Mouse (Mus musculus) adrenal gland, postnatal 10 days (tissue): Measurements from ENCODE around the gene Ccdc69. TPM values are rescaled to one million over a fixed set of nuclear protein-coding genes. Genes with fewer than 3 reads are reported as not detected.

Experiments used
- DNase-seq: peaks from one replicate; pipeline ENCODE4 v3.0.0; 2021; ENCODE audit warnings: mixed read lengths
- total RNA-seq, 2 experiments: library from RNA; stranded (reverse); gene quantifications; 2 replicates each; pipeline ENCODE4 v1.2.3; 2021

Gene Ccdc69
- total RNA-seq, 2 experiments from 2014 or later: 7.3 to 7.8 TPM

DNA sequence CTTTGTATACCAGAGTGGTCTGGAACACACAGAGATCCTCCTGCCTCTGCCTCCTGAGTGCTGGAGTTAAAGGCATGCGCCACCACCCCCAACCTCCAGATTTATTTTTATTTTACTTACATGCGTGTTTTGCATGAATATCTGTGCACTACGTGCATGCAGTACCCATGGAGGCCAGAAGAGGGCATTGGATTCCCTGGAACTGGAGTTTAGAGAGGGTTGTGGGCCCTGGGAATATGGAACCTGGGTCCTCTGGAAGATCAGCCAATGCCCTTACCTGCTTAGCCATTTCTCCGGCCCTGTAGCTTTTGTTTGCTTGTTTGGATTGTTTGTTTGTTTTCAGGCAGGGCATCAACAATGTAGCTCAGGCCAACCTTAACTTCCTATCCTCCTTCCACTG, 36.6 kb downstream of the Ccdc69 start:
- no peak for DNase-seq

DNA sequence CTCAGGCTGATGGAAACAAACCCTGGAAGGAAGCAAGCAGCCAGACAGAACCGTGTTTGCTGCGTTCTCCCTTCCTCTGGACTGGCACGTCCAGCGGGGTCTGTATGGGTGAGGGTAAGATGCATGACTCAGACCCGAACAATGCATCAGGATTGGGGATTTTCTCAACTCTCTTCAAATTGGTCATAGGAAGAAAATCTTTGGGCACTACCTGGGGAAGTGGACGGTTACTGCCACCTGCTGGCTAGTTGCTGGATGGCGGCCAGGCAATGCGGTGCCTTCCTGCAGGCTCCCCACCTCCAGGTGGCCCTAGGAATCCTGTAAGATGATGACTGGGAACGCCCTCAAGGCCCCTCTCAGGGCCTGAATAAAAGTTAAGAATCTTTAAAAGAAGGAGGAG, 38.3 kb downstream of the Ccdc69 start:
- DNase-seq: peak; percentile 92

DNA sequence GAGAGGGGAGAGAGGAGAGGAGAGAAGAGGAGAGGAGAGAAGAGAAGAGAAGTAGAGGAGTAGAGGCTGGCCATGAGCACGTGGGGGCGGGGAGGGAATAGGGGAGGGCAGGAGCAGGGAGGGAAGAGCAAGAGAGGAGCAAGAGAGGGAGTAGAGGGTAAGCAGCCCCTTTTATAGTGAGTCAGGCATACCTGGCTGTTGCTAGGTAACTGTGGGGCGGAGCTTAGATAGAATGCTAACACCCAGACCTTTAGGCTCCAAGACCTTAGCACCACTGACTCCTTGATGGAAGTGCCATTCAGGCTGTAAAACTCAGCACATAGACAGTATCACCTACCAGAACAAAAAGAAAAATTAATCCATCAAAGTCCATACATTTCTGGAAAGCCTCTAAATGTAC, 41.3 kb downstream of the Ccdc69 start:
- DNase-seq: no peak

DNA sequence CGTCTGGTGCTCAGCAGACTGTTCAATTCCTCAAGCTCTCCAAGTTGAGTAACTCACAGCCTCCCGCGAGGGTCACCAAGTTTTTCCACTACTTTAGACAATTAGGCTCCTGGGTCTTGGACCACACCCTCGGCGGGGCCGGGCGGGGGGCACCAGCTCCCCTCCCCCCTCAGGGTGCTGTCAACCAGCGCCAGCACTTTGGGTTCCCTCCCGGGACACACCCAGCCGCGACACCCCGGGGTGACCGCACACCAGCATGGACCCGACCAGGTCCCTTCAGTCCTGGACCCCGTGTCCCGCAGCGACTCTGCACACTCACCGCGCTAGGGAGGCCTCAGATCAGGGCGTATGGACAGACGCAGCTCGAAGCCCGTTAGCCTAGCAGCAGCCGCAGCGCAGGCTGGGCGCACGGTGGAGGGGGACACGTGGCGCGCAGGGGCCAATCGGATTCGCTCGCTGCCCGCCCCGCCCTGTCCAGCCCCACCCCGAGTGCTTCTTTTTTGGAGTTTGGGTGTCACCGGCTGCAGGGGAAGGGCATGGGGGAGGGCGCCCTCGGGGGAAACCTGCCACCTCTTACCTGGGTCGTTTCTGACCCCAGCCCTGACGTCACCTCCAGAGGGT, 44.8 kb downstream of the Ccdc69 start, which contains the start of gene Anxa6:
Anxa6 (minus strand) TSS at position 406 of the 621 bp plus-strand sequence.
- DNase-seq: peak; percentile 92

DNA sequence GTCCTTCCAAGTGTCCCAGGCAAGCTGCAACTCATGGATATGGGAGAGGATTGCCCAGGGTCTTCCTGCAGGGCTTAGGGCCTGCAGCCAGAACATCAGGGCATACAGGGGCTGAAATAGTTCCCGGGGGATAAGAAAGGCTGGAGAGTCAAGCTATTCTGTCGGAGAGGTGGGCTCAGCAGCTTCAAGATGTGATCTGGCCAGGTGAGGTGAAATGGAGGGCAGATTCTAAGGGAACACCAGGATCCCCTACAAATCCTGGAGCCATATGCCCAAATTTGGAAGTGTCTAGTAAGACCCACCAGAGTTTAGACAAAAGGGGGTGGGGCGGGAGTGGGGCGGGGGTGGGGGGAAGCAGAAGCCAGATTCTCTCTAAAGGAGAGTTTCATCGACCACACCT, 45.6 kb downstream of the Ccdc69 start:
- DNase-seq: no peak

DNA sequence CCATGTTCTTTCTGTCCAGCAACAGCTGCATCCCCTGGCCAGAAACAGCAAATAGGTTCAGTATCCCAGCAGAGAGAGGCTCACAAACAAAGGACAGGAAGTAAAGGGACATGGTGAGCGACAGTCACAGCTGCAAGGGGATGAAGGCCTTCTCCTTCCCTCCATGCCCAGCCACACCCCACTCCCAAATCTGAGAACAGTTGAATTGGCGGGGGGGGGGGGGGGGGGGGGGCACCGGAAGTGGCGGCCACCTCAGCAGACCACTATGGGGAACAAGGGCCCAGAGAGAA, 46.0 kb downstream of the Ccdc69 start:
- DNase-seq: no peak

DNA sequence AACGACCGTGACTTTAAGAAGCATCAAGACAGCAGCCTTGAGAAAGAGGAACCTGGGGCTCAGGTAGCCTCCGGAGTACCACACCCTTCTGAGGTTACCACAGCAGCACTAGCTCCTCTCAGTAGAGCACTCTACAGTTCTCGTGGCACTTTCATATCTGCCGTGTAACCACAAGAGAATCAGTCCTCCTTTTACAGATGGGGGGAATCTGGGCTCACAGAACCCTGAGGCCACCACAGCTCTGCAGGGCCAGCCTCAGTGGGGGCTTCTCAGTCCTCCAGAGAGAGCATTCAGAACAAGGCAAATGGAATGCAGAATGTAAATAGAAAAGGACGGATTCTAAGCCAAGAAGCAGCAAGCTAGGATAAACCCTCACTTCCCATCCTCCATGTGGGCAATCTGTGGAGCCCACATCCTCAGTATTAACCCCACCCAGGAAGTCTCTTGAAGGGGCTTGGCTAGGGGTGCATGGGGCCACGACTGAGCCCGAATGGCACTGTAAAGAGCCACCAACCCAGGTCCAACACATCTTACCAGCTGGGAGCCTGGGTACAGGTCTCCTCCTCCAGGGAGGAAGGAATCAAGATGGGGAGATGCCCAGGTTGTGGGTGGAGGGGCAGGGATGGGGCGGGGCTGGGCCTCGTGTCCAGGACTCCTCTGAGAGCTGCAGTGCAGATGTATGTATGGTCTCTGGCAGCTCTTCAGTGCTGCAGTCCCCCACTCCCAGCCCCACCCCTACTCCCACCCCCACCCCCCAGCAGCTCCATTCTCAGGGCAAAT, 46.5 kb downstream of the Ccdc69 start:
- no peak for DNase-seq

DNA sequence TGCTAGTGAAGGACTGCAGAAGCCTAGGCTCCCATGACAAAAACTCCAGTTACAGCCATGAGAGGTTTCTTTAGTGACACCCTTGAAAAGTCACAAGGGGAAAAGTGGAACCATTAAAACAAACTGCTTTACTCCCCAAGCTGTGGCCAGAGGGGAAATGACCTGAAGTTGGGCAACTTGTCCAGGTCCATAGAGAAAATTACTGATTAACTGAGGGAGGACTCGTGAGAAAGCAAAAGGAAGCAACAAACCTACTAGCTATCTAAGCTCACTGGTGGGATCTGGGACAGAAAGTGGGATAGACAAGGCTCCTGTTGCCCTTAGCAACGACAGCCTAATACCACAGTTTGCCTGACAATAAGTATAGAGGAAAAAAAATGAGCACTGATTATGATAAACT, 49.4 kb downstream of the Ccdc69 start:
- no peak for DNase-seq

DNA sequence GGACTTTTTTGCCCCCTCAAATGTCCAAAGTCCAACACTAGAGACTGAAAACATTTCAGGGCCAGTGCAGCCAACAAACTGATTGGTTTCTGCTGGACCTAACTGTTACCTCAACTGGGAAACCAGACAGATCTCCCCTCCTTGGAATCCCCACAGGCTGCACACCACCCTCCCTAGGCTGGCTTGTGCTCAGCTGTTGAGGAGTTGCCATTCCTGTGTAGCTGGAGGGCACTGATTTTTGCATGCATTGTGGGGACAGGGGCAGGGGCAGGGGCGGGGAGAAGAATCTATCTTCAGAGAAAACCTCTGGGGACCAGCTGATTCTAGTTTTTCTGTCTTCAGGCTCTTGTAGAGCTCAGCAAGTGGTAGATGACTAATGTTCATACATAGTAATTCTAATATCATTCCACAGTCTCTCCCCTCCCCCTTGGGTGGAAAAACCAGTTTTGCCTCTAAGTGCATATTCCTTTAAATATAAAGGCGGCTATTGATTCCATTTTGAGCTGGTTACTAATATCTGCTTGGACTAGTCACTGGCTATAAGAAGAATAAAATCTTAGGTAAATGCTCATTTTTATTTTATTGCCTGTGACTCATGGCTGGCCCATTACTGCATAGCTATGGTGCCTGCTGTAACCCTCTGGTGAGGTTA, 50.6 kb downstream of the Ccdc69 start:
- no peak for DNase-seq

DNA sequence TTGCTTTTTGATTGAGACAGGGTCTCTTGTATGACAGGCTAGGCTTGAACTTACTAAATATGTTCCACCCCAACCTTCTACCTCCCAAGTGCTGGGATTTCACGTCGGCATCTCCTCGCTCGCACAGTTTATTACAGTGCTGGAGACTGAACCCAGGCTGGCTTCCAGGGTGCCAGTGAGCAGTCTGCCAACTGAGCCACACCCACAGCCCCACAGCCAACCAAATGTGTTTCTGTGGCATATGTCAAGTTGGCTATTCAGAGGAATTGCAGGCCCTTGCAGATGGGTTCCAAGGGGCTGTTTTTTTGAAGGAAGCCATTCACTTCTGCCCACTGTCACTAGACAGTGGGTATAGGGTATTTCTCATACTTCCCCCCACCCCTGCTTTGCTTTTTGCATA, 52.0 kb downstream of the Ccdc69 start:
- peak; percentile 66 for DNase-seq

DNA sequence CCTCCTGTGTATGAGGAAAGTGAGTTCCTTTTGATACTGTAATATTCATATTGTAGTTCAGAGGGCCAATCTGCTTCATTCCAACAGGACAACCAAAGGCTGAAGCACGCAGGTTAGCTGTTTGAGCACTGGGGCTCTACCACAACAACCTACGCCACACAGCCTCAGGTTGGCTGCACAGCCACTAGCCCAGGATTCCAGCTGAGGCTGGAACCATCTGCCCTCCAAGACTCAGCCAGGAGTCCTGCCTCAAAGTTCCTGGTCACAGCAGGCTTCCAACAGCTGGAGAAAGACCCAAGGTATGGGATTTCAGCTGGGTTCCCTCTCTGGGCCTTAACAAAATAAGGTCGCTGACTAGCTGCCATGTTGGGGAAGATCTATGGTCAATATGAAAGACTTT, 54.3 kb downstream of the Ccdc69 start:
- DNase-seq: no peak

DNA sequence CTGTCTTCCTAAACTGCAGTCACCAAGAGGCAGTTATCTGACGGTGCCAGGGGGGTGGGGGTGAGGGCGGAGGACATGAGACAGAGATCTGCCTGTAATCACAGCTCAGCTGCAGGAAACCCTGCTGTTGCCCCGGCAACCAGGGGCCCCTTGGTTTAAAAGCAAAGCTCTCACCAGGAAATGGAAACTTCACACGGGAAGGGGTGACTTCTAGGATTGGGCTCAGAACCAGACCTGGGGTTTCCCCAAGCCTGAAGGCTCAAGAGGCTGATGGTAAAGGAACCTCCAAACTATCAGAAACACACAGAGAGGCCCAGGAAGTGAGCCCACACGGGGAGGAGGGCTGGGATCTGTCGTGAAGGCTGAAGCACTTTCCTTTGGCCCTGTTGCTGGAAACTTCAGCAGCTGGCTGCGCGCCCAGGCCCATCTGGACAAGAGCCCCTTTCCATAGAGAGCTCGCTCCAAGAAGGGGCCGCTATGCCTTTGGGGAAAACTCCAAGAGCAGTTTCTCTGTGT, 54.8 kb downstream of the Ccdc69 start:
- DNase-seq: peak; percentile 91

DNA sequence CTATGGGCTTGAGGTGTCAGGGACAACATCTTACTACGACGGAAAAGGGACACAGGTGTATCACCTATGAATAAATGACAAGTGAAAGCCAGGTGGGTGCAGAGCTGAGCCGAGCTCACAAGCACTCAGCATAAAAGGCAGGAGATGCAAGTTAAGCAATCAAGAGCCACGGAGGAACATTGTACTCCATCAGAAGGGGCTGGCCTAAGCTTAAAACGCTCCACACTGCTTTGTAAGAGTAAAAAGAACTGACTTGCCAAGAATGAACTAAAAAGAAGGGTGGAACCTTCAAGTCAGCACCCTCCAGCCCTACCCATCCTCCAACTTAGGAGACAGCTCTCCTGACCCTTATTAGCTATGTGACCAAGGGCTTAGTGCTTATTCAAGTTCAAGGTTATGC, 55.4 kb downstream of the Ccdc69 start:
- DNase-seq: no peak

DNA sequence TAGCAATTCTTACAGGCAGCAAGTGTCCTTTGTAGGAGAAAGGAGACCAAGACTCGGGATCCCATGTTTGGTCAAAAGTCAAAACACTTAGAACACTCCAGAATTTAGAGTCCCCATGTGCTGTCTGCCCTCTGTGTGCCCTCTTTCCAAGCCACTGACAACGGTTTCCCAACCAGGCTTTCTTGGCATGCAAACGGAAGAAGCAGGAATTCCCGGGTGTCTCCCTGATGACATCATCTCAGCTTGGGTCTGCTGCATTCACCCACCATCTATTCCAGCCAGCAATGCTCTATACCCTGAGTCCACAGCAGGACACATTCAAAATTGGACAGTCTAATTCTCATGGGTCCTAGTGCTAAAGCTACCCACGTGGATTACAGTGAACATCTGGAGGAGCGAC, 56.1 kb downstream of the Ccdc69 start:
- peak; percentile 40 for DNase-seq

DNA sequence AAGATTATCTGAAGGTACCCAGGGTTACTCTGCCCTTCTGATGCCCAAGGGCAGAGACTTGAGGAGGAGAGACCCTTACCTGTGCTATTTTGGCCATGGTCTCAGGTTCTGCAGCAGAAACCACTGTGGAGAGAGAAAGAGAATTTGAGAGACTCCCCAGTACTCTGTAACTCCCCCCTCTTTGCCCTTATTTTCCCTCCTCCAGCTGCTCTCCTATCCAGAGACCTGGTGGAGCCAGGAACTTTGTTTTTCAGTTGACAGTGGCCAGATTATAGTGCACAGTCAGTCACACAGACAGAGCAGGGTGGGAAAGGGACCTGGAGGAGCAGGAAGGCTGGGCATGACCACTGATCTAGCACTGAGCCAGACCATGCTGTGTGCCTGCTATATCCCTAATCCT, 56.5 kb downstream of the Ccdc69 start:
- DNase-seq: no peak

DNA sequence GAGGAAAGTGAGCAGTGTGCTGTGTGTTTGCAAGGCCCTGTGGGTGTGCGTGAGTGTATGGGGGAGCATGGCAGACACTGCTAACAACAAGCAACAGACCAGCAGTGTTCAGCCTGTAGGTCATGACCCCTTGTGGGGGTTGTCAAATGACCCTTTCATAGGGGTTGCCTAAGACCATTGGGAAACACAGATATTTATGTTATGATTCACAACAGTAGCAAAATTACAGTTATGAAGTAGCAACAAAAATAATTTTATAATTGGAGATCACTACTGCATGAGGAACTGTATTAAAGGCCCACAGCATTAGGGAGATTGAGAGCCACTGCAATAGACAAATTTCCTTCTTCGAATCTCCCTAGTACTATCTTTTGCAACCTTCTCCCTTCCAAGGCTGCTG, 58.2 kb downstream of the Ccdc69 start:
- DNase-seq: no peak

DNA sequence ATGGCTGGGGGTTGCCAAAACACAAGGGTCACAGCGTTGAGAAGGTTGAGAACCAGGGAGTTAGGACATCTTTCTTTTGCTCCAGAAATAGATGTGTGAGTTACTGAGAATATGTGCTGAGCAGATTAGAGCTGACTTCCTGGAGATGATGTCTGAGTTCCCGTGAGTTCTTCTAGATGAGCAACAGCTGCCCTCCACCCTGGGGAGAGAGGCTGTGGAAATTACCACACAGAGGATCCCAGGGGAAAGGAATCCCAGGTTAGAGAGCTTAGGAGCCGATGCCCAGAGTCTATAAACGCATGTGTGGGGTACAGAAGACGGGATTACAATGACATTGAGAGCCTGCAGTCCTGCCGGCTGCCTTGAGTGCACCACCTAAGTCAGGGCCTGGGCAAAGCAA, 59.9 kb downstream of the Ccdc69 start:
- no peak for DNase-seq

DNA sequence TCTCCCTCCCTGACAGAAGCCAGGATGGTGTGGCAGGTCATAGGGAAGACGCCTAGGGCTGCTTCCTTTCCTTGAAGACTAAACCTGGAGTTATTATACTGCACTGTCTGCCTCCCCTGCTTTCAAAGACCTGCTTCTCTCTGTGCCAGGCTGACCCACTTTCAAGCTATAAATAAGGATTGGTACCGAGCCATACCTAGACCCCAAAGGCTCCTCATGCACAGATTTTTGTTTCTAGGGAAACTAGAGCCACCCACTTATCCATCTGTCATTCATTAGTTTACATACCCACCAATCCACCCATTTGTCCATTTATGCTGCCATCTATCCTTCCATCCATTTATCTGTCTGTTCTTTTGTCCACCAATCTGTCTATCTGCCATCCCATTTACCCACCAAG, 60.7 kb downstream of the Ccdc69 start:
- no peak for DNase-seq

DNA sequence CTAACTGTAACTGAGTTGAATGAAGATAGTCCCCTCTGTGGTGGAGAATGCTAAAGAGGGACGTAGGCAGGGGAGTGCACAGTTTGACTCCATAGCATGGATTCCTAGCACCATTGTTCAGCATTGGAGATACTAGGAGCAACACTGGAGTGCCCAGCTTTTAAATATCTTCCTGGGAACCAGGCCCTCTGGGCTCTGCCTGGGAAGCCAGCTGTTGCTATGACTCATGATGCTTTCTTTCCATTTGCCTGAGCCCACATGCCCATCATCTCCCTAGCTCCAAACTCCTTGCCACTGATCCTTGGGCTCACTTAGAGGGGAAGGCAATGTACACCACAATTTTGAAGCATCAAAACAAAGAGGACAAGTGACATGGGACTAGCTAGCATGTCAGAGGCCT, 61.2 kb downstream of the Ccdc69 start:
- no peak for DNase-seq

DNA sequence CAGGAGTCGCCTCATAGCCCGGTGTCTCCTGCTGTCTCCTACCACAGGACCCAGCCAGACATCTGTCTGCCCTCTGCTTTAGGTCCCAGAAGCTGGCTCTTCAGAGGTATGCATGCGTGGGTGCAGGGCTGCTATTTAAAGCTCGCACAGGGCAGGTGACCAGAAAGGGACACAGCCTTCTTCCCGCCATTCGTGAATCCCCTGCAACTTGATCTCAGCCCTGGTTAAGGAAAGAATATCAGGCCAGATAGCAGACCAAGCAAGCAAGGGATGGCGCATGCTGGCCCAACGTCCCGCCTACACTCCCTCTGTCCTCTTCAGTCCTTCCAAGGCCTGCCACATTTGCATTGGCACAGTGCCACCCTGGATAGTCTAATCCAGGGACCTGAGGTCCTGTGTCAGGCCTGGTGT, 62.1 kb downstream of the Ccdc69 start:
- DNase-seq: peak; percentile 86

DNA sequence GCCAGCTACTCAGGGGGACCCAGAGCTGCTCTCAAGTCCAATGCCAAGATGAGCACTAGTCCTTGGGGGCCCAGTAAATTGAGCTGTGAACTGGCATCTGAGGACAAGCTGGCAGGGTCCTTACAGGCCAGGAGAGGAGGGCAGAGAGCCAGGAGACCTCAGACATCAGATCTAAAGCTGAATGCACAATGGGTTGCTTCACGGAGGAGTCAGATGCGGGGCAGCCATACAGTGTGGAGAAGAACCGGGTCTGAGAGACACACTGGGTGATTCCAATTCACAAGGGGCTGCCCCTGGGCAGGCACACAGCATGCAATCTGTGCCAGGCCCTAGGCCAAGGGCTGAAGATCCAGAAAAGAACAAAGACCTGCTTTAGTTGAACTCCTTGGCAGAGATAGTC, 62.7 kb downstream of the Ccdc69 start:
- DNase-seq: no peak

DNA sequence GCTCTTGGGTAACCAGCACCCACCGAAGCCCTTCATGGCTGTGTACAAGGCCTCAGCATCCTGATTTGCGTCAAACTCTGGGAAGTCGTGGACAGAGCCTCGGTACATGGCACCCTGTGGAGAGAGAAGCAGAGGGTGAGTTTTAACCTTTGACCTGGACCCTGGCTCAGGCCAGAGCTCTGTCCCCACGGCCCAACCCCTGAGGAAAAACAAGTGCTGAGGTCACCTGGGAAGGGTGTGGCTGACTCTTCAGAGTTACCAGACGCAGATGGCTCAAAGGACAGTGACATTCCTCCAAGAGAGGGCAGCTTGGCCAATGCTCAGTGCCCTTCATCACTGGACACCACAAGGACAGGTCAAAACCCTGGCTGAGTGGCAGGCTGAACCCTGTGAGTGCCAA, 64.1 kb downstream of the Ccdc69 start:
- peak; percentile 30 for DNase-seq
